Comparison of ENCODE assay signal across 8 mouse cellular contexts in the genomic region with DNA sequence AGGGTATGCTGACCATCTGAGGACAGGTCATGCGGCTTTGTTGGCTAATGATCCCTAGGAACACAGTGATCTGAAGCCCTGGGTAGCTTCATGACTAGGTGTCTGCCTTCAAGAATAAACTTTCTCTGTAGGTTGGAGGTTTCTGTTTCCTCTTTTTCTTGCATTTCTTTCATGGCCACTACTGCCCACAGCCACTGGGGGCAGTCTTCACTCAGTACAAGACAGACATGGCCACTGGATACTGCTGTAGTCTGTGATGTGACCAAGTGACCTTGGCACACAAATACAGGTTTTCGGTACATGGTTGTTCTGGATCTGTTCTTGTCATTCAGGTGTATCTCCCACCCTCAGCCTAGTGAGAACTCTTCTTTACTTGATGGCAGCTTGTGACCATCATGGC. TPM values are rescaled to one million over a fixed set of nuclear protein-coding genes. Genes with fewer than 3 reads are reported as not detected.
DNase-seq lines count a peak whose midpoint lies in the region; ATAC-seq and TF ChIP-seq lines count a peak whose summit lies in the region.

No protein-coding gene starts in this region.

- peaks cover 49% of the 10 kb centered on the region for H3K36me3 ChIP-seq in neural tube, embryonic 15.5 days
- H3K36me3 ChIP-seq in liver, embryonic 12.5 days, result peaks cover 72% of the 10 kb centered on the region
- H3K36me3 ChIP-seq in spleen, adult 2 months (ENCODE audit: control insufficient read depth, insufficient read depth, low read length), result peaks cover 18% of the 10 kb centered on the region

- H3K27me3 ChIP-seq in neural tube, embryonic 15.5 days (replicated peaks), result no peaks in the 10 kb centered on the region
- H3K27me3 ChIP-seq in liver, embryonic 12.5 days (replicated peaks), result no peaks in the 10 kb centered on the region
- no peaks in the 10 kb centered on the region for H3K27me3 ChIP-seq in spleen, adult 2 months (ENCODE audit: control insufficient read depth, insufficient read depth, low read length)

- ATAC-seq in neural tube, embryonic 15.5 days (ENCODE audit: low FRiP score), result no peak
- peak; percentile 47; the same call in 1 of the 2 replicates for ATAC-seq in liver, embryonic 12.5 days

- WGBS in neural tube, embryonic 15.5 days, result 95% methylated on average over 2 of the region's 2 CpGs
- WGBS in liver, embryonic 12.5 days (ENCODE audit: insufficient replicate concordance), result 86% methylated on average over 2 of the region's 2 CpGs
- WGBS in spleen, adult 2 months, result 100% methylated on average over 2 of the region's 2 CpGs

- peak; percentile 46 for DNase-seq in adrenal gland, postnatal 10 days
- no peak for DNase-seq in adrenal gland, postnatal 4 days (ENCODE audit: low spot score in 2 of 2)
- peak; percentile 35 for DNase-seq in neural tube, embryonic 10.5 days (ENCODE audit: extremely low spot score, low spot score)
- peak; percentile 51 to 61 for DNase-seq in cerebellum, postnatal 36 days
- DNase-seq in spleen, adult 2 months (ENCODE audit: low read depth in 1 of 2, low spot score in 2 of 2), result peak; percentile 28 to 49
- DNase-seq in gastrocnemius, postnatal 4 days (ENCODE audit: low spot score in 2 of 2), result no peak

- H3K4me1 ChIP-seq in neural tube, embryonic 15.5 days, result no peaks in the 10 kb centered on the region
- H3K4me1 ChIP-seq in liver, embryonic 12.5 days, result peaks cover 5% of the 10 kb centered on the region; the same call in 1 of the 2 replicates
- no peaks in the 10 kb centered on the region for H3K4me1 ChIP-seq in spleen, adult 2 months (ENCODE audit: control insufficient read depth, insufficient read depth, insufficient read length)

- no peak overlapping the region for H3K27ac ChIP-seq in neural tube, embryonic 15.5 days (replicated peaks)
- no peak overlapping the region for H3K27ac ChIP-seq in liver, embryonic 12.5 days
- H3K27ac ChIP-seq in spleen, adult 2 months (ENCODE audit: insufficient read depth, low read length), result no peak overlapping the region

- no peak overlapping the region for H3K4me2 ChIP-seq in neural tube, embryonic 15.5 days
- H3K4me2 ChIP-seq in liver, embryonic 12.5 days, result no peak overlapping the region

- H3K9ac ChIP-seq in neural tube, embryonic 15.5 days (replicated peaks), result no peak overlapping the region
- H3K9ac ChIP-seq in liver, embryonic 12.5 days, result no peak overlapping the region

- H3K4me3 ChIP-seq in neural tube, embryonic 15.5 days (replicated peaks), result no peak overlapping the region
- no peak overlapping the region for H3K4me3 ChIP-seq in liver, embryonic 12.5 days
- no peak overlapping the region for H3K4me3 ChIP-seq in spleen, adult 2 months (ENCODE audit: extremely low read depth, insufficient read depth, insufficient read length)

- H3K9me3 ChIP-seq in neural tube, embryonic 15.5 days (replicated peaks), result no peaks in the 10 kb centered on the region
- H3K9me3 ChIP-seq in liver, embryonic 12.5 days (replicated peaks), result no peaks in the 10 kb centered on the region

- no peak for TF ChIP-seq POLR2A in spleen, adult 2 months (IDR thresholded peaks at IDR 0.05; ENCODE audit: low read depth, low read length)

- TF ChIP-seq CTCF in spleen, adult 2 months (IDR thresholded peaks at IDR 0.05; ENCODE audit: extremely low read depth, insufficient read depth, insufficient read length, insufficient replicate concordance), result peak; percentile 35; the same call in 1 of the 2 replicates

RNA-seq across cellular contexts. Expression of a gene that starts 24.2 kb away (rescaled TPM):
- 10 to 100 TPM; 42.6 to 49.1 TPM for total RNA-seq in adrenal gland, postnatal 10 days (2021)
- total RNA-seq in adrenal gland, postnatal 4 days (2021), result 10 to 100 TPM; 57.1 to 57.6 TPM
- polyA plus RNA-seq in neural tube, embryonic 15.5 days (2015; fragmentation: Nextera tagmentation; extraction: Ambion mirVana), result 24.7 and 25.5 TPM in 2 replicates
- polyA plus RNA-seq in liver, embryonic 12.5 days (2016; fragmentation: Nextera tagmentation; extraction: Ambion mirVana), result 12.6 and 14.8 TPM in 2 replicates
- polyA plus RNA-seq in spleen, adult 2 months (2012; rRNA removed), result 3.1 and 3.9 TPM in 2 replicates
- total RNA-seq in gastrocnemius, postnatal 4 days (2021), result 10 to 100 TPM; 87.5 to 91.3 TPM

RNA-seq across cellular contexts. Expression of a gene that starts 36.5 kb away (rescaled TPM):
- total RNA-seq in adrenal gland, postnatal 10 days (2021), result 1 to 10 TPM; 1.1 to 1.9 TPM
- 1 to 10 TPM; 2.3 to 2.4 TPM for total RNA-seq in adrenal gland, postnatal 4 days (2021)
- polyA plus RNA-seq in neural tube, embryonic 15.5 days (2015; fragmentation: Nextera tagmentation; extraction: Ambion mirVana), result 0.19 and 0.34 TPM in 2 replicates
- polyA plus RNA-seq in liver, embryonic 12.5 days (2016; fragmentation: Nextera tagmentation; extraction: Ambion mirVana), result 0.15 TPM in 1 of 2 replicates, not detected in the other
- polyA plus RNA-seq in spleen, adult 2 months (2012; rRNA removed), result 3.7 and 3.8 TPM in 2 replicates
- 1 to 10 TPM; 4.3 to 4.5 TPM for total RNA-seq in gastrocnemius, postnatal 4 days (2021)

RNA-seq across cellular contexts. Expression of a gene that starts 51.0 kb away (rescaled TPM):
- 100 to 1,000 TPM; 786 to 795 TPM for total RNA-seq in adrenal gland, postnatal 10 days (2021)
- total RNA-seq in adrenal gland, postnatal 4 days (2021), result 100 to 1,000 TPM; 291 to 308 TPM
- 430 and 482 TPM in 2 replicates for polyA plus RNA-seq in neural tube, embryonic 15.5 days (2015; fragmentation: Nextera tagmentation; extraction: Ambion mirVana)
- 355 and 360 TPM in 2 replicates for polyA plus RNA-seq in liver, embryonic 12.5 days (2016; fragmentation: Nextera tagmentation; extraction: Ambion mirVana)
- polyA plus RNA-seq in spleen, adult 2 months (2012; rRNA removed), result 18.3 and 18.7 TPM in 2 replicates
- 100 to 1,000 TPM; 548 to 659 TPM for total RNA-seq in gastrocnemius, postnatal 4 days (2021)

Comparison
In these comparisons a context has a peak if more than half of its experiments do, and no peak if none do; other contexts are left out.
1. DNase-seq: peak in adrenal gland, postnatal 10 days (single experiment), neural tube, embryonic 10.5 days (single experiment), cerebellum, postnatal 36 days (2 of 2) and spleen, adult 2 months (2 of 2); none in adrenal gland, postnatal 4 days (0 of 2) and gastrocnemius, postnatal 4 days (0 of 2).